Mouse (Mus musculus) layer of hippocampus, postnatal 25 days (tissue): ENCODE data around the gene Paxx. TPM values are rescaled to one million over a fixed set of nuclear protein-coding genes. Genes with fewer than 3 reads are reported as not detected.

Experiments used
- DNase-seq, 2 experiments: peaks; one replicate each; pipeline ENCODE4 v3.0.0; 2022; ENCODE audit warnings: mixed read lengths in 2 of 2, low spot score in 1 of 2; ENCODE audit errors: extremely low spot score in 1 of 2
- total RNA-seq, 2 experiments: library from RNA; stranded (reverse); gene quantifications; 2 replicates each; pipeline ENCODE4 v1.2.3; 2021

Gene Paxx
- total RNA-seq, 2 experiments from 2014 or later, result 56.6 to 58.9 TPM

DNA sequence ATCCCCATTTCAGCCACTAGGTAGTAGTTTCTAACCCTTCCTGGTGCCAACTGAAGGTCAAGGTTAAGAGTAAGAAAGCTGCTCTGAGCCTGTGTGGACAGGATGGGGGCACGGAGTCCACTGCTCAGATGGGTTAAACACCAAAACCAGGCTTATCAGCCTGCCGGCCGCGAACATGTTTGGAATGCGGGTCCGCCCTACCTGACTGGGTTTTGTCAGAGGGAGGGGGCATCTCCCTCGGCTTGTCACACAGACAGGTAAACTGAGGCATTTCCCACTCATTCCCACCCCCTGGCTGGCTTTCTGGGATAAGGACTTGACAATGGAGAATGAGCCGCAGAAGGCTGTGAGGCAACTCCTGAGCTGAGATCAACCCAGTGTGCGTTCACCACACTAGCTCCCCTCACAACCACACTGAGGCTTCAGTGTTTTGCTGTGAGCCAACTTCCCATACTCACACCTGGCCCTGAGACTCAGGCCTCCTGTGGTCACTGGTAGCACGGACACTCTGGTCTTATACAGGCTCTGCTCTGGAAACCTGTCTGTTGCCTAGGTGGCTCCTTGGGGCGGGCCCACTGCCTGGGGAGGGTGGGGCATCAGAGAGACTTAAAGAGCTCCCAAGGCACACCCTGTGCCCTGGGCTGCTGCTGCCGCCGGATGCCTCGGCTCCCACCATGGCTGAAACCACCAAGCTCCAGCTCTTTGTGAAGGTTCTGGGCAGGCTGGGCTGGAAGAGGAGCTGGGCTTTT lies 4.5 kb downstream of the Paxx start, which contains the start of gene Clic3:
Clic3 (plus strand) TSS at position 634 of the 749 bp plus-strand sequence.
- no peak for DNase-seq

DNA sequence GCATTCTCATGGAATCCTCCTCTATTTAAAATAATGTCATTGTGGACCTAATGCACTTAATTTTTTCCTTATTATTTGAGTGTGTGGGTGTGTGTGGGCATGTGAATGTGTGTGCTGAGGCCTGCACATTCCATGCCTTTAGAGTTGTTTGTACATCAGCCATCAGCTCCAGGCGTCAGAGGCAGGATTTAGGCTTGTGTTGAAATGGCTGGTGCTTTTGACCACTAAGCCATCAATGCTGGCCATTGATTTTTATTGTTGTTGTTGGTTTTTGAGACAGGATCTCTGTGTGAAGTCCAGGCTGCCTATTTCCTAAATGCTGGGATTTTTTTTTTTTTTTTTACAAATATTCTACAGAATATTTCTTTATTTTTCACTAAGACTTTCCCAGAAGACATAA lies 7.9 kb downstream of the Paxx start:
- DNase-seq, result no peak

DNA sequence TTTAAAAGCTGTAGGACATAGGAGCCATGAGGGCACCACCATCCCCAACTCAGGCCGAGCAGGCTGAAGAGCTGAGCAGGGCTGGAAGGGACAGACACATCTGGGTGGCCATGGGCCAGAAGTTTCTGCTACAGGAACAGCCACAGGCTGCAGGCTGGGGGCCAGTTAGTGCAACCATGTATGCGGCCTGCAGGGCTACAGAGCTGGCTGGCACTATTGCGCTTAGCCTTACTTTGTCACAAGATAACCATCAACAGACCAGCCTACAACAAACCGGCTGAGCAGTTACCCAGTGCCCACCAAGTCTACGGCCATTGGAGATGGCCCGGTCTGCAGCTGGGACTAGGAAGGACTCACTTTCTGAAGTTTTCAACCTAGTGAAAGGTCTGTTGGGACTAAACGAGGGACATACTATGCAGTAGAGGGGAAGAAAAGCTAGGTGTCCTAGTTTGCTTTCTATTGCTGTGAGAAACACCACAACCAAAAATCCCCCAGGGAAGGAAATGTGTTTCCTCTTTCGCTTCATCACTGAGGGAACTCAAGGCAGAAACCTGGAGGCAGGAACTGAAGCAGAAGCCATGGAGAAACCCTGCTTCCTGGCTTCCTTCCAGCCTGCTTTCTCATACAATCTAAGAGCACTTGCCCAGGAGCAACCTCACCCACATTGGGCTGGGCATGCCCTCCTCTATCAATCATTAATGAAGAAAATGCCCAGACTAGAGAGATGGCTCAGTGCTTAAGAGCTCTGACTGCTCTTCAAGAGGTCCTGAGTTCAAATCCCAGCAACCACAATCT lies 9.8 kb downstream of the Paxx start:
- no peak for DNase-seq

DNA sequence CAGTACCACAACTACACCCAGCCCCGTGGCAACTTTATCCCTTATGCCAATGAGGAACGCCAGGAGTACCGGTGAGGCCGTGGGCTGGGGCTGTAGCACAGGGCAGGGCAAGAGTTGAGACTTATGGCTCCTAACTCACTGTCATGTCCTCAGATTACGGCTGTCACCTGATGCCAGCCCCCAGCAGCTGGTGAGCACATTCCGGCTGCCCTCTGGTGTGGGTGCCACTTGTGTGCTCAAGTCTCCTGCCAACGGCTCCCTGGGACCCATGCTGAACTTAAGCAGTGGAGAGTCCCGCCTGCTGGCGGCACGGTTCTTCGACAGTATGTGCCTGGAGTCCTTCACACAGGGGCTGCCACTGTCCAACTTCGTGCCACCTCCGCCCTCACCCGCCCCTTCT lies 18.2 kb downstream of the Paxx start:
- DNase-seq, result no peak

GRCm38 (mm10) chr2:25441067-25441466 lies 19.8 kb downstream of the Paxx start:
- DNase-seq, result no peak

- no peak for DNase-seq
These were observed 24.5 kb downstream of the Paxx start for GRCm38 (mm10) chr2:25436286-25436820.

- no peak for DNase-seq
These were observed 26.6 kb downstream of the Paxx start for GRCm38 (mm10) chr2:25434292-25434691.

DNA sequence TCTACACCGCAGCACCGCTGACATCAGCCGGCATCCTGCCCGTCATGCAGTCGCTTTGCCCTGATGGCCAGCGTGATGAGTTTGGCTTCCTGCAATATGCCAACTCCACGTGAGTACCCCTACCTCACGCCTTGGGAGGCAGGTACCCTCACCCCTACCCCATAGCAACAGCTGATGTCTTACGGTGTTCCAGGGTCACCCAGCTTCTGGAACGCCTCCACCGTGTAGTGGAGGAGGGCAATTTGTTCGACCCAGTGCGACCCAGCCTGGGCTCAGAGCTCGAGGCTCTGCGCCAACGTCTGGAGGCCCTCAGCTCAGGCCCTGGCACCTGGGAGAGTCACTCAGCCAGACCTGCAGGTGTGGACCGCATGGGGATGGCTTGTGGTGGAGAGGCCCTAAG lies 27.8 kb downstream of the Paxx start:
- DNase-seq, result no peak

DNA sequence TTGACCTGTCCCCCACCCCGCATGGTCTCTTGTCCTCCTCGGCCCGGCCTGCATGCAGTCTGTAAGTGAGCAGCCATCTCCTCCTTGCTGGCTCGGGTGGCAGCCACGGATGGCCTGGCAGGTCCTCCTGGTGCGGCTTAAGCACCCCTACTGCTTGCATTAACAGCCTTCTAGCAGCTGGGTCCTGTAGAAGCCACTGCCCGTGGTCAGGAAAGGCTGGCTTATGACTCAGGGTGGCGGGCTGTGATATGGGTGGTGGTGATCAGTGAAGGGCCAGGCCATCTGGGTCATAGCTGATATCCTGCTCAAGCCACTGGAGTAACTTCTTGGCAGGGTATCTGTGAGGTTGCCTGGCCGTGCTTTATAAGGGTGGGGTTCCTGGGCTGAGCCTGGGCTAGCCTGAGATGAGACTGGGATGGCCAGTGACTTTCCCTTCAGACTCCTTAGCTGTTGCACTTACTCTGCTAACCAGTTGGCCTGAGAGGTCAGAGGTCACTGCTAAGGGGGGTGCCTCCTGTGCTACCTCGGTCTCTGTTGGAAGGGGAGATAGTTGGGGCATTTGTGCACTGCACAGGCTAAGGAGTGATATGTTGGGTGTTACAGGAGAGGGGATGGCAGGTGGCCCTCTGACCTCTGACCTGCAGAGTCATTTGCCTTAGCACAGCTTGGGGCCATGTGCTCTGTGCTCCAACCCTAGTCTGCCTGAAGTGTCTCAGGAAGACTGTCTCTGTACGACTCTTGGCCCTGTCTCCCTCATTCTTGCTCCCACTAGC lies 28.4 kb downstream of the Paxx start:
- DNase-seq, result no peak

DNA sequence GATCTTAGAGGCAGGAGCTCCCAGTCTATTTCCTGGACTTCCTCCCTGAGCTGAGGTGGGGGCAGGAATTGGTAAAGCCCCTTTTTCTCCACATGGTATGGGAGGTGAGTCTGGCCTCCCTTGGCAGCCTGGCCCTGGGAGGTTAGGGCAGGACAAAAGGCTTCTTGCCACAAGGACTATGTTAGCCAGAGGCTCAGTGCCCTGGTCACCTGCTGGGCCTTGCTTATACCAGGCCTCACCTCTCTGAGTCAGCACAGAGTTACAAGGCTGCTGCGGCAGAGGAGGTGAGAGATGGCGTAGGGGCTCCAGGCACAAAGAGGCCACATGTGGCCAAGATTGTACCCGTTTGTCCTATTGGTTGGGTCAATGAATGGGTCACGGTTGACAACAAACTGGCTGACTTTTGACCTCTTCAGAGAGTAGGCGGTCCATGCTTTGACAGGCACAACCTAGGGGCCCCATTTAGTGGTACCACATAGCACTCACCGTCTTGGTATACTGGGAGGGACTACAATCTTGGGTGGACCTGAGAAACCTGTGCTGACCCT lies 29.5 kb downstream of the Paxx start:
- DNase-seq, result no peak

GRCm38 (mm10) chr2:25430395-25431233 lies 30.3 kb downstream of the Paxx start:
- DNase-seq, result no peak

GRCm38 (mm10) chr2:25429435-25430180 lies 31.3 kb downstream of the Paxx start:
- DNase-seq, result no peak

- DNase-seq, result peak; percentile 92 to 97
These were observed 32.3 kb downstream of the Paxx start, which contains the start of gene Abca2 for GRCm38 (mm10) chr2:25428442-25429236. Gene Abca2, plus strand, starts transcription at chr2:25428703.

DNA sequence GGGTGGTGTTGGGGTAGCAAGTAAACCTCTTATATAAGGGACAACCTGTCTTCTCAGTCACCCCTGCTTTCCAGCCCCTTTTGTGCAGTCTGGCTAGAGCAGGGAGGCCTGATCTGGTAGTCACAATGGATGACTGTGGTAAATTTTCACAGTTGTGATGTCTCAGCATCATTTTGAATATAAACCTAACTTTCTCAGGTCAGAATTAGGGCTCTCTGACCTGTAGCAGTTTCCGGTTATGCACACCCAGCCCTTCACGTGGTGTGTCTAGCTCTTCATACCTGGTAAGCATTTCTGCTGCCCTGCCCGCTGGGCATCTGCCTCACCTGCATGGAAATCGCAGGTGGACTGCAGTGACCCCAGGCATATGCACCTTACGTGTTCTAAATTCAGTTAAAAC lies 33.6 kb downstream of the Paxx start:
- no peak for DNase-seq

GRCm38 (mm10) chr2:25426721-25427191 lies 34.1 kb downstream of the Paxx start:
- DNase-seq, result peak; percentile 59 to 82

GRCm38 (mm10) chr2:25425481-25425880 lies 35.4 kb downstream of the Paxx start:
- DNase-seq, result no peak

GRCm38 (mm10) chr2:25423626-25424025 lies 37.3 kb downstream of the Paxx start:
- no peak for DNase-seq
